Comparison of ENCODE assay signal across 35 mouse cellular contexts in genomic region chr2:152878239-152878638, GRCm38 (mm10). TPM values are rescaled to one million over a fixed set of nuclear protein-coding genes. Genes with fewer than 3 reads are reported as not detected.
DNase-seq lines count a peak whose midpoint lies in the region; ATAC-seq and TF ChIP-seq lines count a peak whose summit lies in the region.
"Had no signal": no experiment of that assay in that cellular context is flagged by ENCODE, and none has a peak within 500 bp of the region (broad histone marks: within the 10 kb centered on the region; RNA-seq: fewer than 3 reads in every experiment).

No protein-coding gene starts in this region.

- H3K27ac ChIP-seq in liver, embryonic 12.5 days = no peak overlapping the region; the same call in 1 of the 2 replicates
- H3K27ac ChIP-seq in liver, embryonic 13.5 days = no peak overlapping the region
- H3K27ac ChIP-seq in kidney, adult 2 months (ENCODE audit: insufficient read depth, low read depth, low read length) = no peak overlapping the region
- H3K27ac ChIP-seq: embryonic facial prominence, embryonic 13.5 days; forebrain, embryonic 12.5 days; forebrain, embryonic 15.5 days; heart, adult 2 months; heart, embryonic 10.5 days; heart, embryonic 13.5 days; hindbrain, embryonic 14.5 days; hindbrain, postnatal 0 days had no signal

- 77% methylated on average over 3 of the region's 3 CpGs for WGBS in liver, embryonic 12.5 days (ENCODE audit: insufficient replicate concordance)
- 76% methylated on average over 3 of the region's 3 CpGs for WGBS in liver, embryonic 13.5 days (ENCODE audit: insufficient replicate concordance)
- WGBS in kidney, adult 2 months = 95% methylated on average over 3 of the region's 3 CpGs

- H3K9ac ChIP-seq in liver, embryonic 12.5 days = no peak overlapping the region
- no peak overlapping the region for H3K9ac ChIP-seq in liver, embryonic 13.5 days
- H3K9ac ChIP-seq: embryonic facial prominence, embryonic 13.5 days; forebrain, embryonic 12.5 days; forebrain, embryonic 15.5 days; heart, embryonic 13.5 days; hindbrain, embryonic 14.5 days had no signal

- no peaks in the 10 kb centered on the region for H3K9me3 ChIP-seq in liver, embryonic 12.5 days (replicated peaks)
- H3K9me3 ChIP-seq in liver, embryonic 13.5 days (replicated peaks) = no peaks in the 10 kb centered on the region
- H3K9me3 ChIP-seq: embryonic facial prominence, embryonic 13.5 days; forebrain, embryonic 12.5 days; forebrain, embryonic 15.5 days; G1E; heart, embryonic 10.5 days; heart, embryonic 13.5 days had no signal

- DNase-seq in embryo, embryonic 10.5 days (ENCODE audit: low spot score) = peak; percentile 15
- DNase-seq in embryo, embryonic 9.5 days (ENCODE audit: extremely low spot score) = no peak
- DNase-seq in liver = no peak
- no peak for DNase-seq in liver, embryonic 13.5 days
- no peak for DNase-seq in layer of hippocampus, postnatal 25 days (ENCODE audit: extremely low spot score in 1 of 2, low spot score in 1 of 2)
- DNase-seq in kidney, adult 2 months = no peak
- DNase-seq: adrenal gland, adult 8-10 months; adrenal gland, postnatal 25 days; cerebellum, adult 11 months; cerebellum, adult 2 months; cerebellum, adult 9-11 months; cerebellum, postnatal 25 days; embryo, embryonic 11 days; gastrocnemius, postnatal 36 days; heart, adult 2 months; heart, postnatal 14 days; heart, postnatal 4 days had no signal

- no peak overlapping the region for H3K4me3 ChIP-seq in liver, embryonic 12.5 days
- no peak overlapping the region for H3K4me3 ChIP-seq in liver, embryonic 13.5 days (replicated peaks)
- no peak overlapping the region for H3K4me3 ChIP-seq in kidney, adult 2 months (ENCODE audit: insufficient read depth, low read depth, low read length)
- H3K4me3 ChIP-seq: embryonic facial prominence, embryonic 13.5 days; erythroblast, embryonic 14.5 days; forebrain, embryonic 12.5 days; forebrain, embryonic 15.5 days; heart, adult 2 months; heart, embryonic 10.5 days; heart, embryonic 13.5 days had no signal

- H3K4me2 ChIP-seq in liver, embryonic 12.5 days = no peak overlapping the region
- H3K4me2 ChIP-seq in liver, embryonic 13.5 days = no peak overlapping the region
- H3K4me2 ChIP-seq: embryonic facial prominence, embryonic 13.5 days; forebrain, embryonic 12.5 days; forebrain, embryonic 15.5 days; heart, embryonic 13.5 days; hindbrain, embryonic 14.5 days had no signal

- no peaks in the 10 kb centered on the region for H3K27me3 ChIP-seq in liver, embryonic 12.5 days (replicated peaks)
- no peaks in the 10 kb centered on the region for H3K27me3 ChIP-seq in liver, embryonic 13.5 days
- no peaks in the 10 kb centered on the region for H3K27me3 ChIP-seq in kidney, adult 2 months (replicated peaks; ENCODE audit: control insufficient read depth, insufficient read depth, low read length)
- H3K27me3 ChIP-seq: CH12.LX; embryonic facial prominence, embryonic 13.5 days; forebrain, embryonic 12.5 days; forebrain, embryonic 15.5 days; heart, embryonic 13.5 days had no signal

- peak; percentile 65; the same call in 1 of the 2 replicates for ATAC-seq in liver, embryonic 12.5 days
- ATAC-seq in liver, embryonic 13.5 days (ENCODE audit: low read depth) = 0 out of 2 replicates have a peak, but pooled peaks have one; percentile 70
- peak; percentile 73 for ATAC-seq in megakaryocyte-erythroid progenitor cell, adult 5-6 weeks (replicated peaks; ENCODE audit: low FRiP score, low TSS enrichment, poor library complexity, severe bottlenecking)
- ATAC-seq: activated CD4-positive, CD25-positive, alpha-beta regulatory T cell, adult 4 months; forebrain, embryonic 15.5 days; hindbrain, postnatal 0 days; inflammation-experienced regulatory T-cells, adult 6 months had no signal

- H3K36me3 ChIP-seq in liver, embryonic 12.5 days = peaks cover 98% of the 10 kb centered on the region
- H3K36me3 ChIP-seq in liver, embryonic 13.5 days = peaks cover 94% of the 10 kb centered on the region
- no peaks in the 10 kb centered on the region for H3K36me3 ChIP-seq in kidney, adult 2 months (ENCODE audit: control insufficient read depth, insufficient read depth, low read length)

- no peak for TF ChIP-seq CTCF in kidney, adult 2 months (conservative IDR thresholded peaks at IDR 0.05; ENCODE audit: insufficient read depth, insufficient read length, low read depth, low read length)

- no peak for TF ChIP-seq POLR2A in kidney, adult 2 months (IDR thresholded peaks at IDR 0.05; ENCODE audit: low read depth, low read length)

- H3K4me1 ChIP-seq in liver, embryonic 12.5 days = peaks cover 10% of the 10 kb centered on the region; the same call in 1 of the 2 replicates
- H3K4me1 ChIP-seq in liver, embryonic 13.5 days (replicated peaks) = peaks cover 8% of the 10 kb centered on the region
- H3K4me1 ChIP-seq in kidney, adult 2 months (ENCODE audit: control insufficient read depth, insufficient read depth, low read length) = no peaks in the 10 kb centered on the region
- H3K4me1 ChIP-seq: embryonic facial prominence, embryonic 13.5 days; forebrain, embryonic 12.5 days; forebrain, embryonic 15.5 days; heart, embryonic 10.5 days; heart, embryonic 13.5 days had no signal

RNA-seq across cellular contexts. Expression of gene Tpx2, which starts 30.5 kb away (rescaled TPM):
- polyA plus RNA-seq in liver, embryonic 12.5 days (2016; fragmentation: Nextera tagmentation; extraction: Ambion mirVana) = 88.0 and 89.9 TPM in 2 replicates
- polyA plus RNA-seq in liver, embryonic 13.5 days (2015; fragmentation: Nextera tagmentation; extraction: Ambion mirVana) = 59.8 and 79.4 TPM in 2 replicates
- total RNA-seq in megakaryocyte-erythroid progenitor cell, adult 5-6 weeks (2014; fragmentation: Nextera tagmentation) = 51.9 and 52.3 TPM in 2 replicates
- total RNA-seq in megakaryocyte-erythroid progenitor cell, adult 5-6 weeks (2017) = 79.0 and 103 TPM in 2 replicates
- 1 to 10 TPM; 1.5 to 2.6 TPM for total RNA-seq in layer of hippocampus, postnatal 25 days (2021)
- polyA plus RNA-seq in kidney, adult 2 months (2012; rRNA removed) = 0.22 and 0.39 TPM in 2 replicates

RNA-seq across cellular contexts. Expression of gene Mylk2, which starts 32.9 kb away (rescaled TPM):
- polyA plus RNA-seq in liver, embryonic 12.5 days (2016; fragmentation: Nextera tagmentation; extraction: Ambion mirVana) = not detected in 2 replicates
- polyA plus RNA-seq in liver, embryonic 13.5 days (2015; fragmentation: Nextera tagmentation; extraction: Ambion mirVana) = not detected in 2 replicates
- total RNA-seq in megakaryocyte-erythroid progenitor cell, adult 5-6 weeks (2014; fragmentation: Nextera tagmentation) = not detected in 2 replicates
- not detected in 2 replicates for total RNA-seq in megakaryocyte-erythroid progenitor cell, adult 5-6 weeks (2017)
- total RNA-seq in layer of hippocampus, postnatal 25 days (2021) = not detected
- 0.07 and 1.1 TPM in 2 replicates for polyA plus RNA-seq in kidney, adult 2 months (2012; rRNA removed)
- total RNA-seq: adrenal gland, postnatal 25 days; common myeloid progenitor, adult 5-6 weeks; granulocyte monocyte progenitor cell, adult 5-6 weeks had no signal
- polyA plus RNA-seq: activated CD4-positive, CD25-positive, alpha-beta regulatory T cell, adult 4 months; brain, embryonic 14.5 days; cerebellum, adult 2 months; embryonic facial prominence, embryonic 13.5 days; erythroblast, embryonic 14.5 days; forebrain, embryonic 12.5 days; forebrain, embryonic 15.5 days; G1E; hindbrain, embryonic 11.5 days; hindbrain, embryonic 14.5 days; inflammation-experienced regulatory T-cells, adult 6 months had no signal

RNA-seq across cellular contexts. Expression of gene Bcl2l1, which starts 46.7 kb away (rescaled TPM):
- polyA plus RNA-seq in liver, embryonic 12.5 days (2016; fragmentation: Nextera tagmentation; extraction: Ambion mirVana) = 127 and 137 TPM in 2 replicates
- 148 and 164 TPM in 2 replicates for polyA plus RNA-seq in liver, embryonic 13.5 days (2015; fragmentation: Nextera tagmentation; extraction: Ambion mirVana)
- total RNA-seq in megakaryocyte-erythroid progenitor cell, adult 5-6 weeks (2014; fragmentation: Nextera tagmentation) = 5.7 and 6.7 TPM in 2 replicates
- total RNA-seq in megakaryocyte-erythroid progenitor cell, adult 5-6 weeks (2017) = 3.7 and 11.8 TPM in 2 replicates
- 100 to 1,000 TPM; 121 to 144 TPM for total RNA-seq in layer of hippocampus, postnatal 25 days (2021)
- polyA plus RNA-seq in kidney, adult 2 months (2012; rRNA removed) = 126 and 129 TPM in 2 replicates

RNA-seq across cellular contexts. Expression of gene Foxs1, which starts 54.8 kb away (rescaled TPM):
- polyA plus RNA-seq in liver, embryonic 12.5 days (2016; fragmentation: Nextera tagmentation; extraction: Ambion mirVana) = 0.13 TPM in 1 of 2 replicates, not detected in the other
- polyA plus RNA-seq in liver, embryonic 13.5 days (2015; fragmentation: Nextera tagmentation; extraction: Ambion mirVana) = 0.16 and 0.20 TPM in 2 replicates
- not detected in 2 replicates for total RNA-seq in megakaryocyte-erythroid progenitor cell, adult 5-6 weeks (2014; fragmentation: Nextera tagmentation)
- total RNA-seq in megakaryocyte-erythroid progenitor cell, adult 5-6 weeks (2017) = not detected in 2 replicates
- total RNA-seq in layer of hippocampus, postnatal 25 days (2021) = 1 to 10 TPM in 1 of 2 experiments, under 1 TPM in 1; 0.56 to 1.0 TPM
- 6.4 and 7.3 TPM in 2 replicates for polyA plus RNA-seq in kidney, adult 2 months (2012; rRNA removed)
- total RNA-seq: common myeloid progenitor, adult 5-6 weeks; G1E; granulocyte monocyte progenitor cell, adult 5-6 weeks had no signal
- polyA plus RNA-seq: activated CD4-positive, CD25-positive, alpha-beta regulatory T cell, adult 4 months; erythroblast, embryonic 14.5 days; G1E; inflammation-experienced regulatory T-cells, adult 6 months had no signal

Comparison
In these comparisons a context has a peak if more than half of its experiments do, and no peak if none do; other contexts are left out.
1. RNA of gene Tpx2, which starts 30.5 kb away (polyA plus RNA-seq): 88.0 to 89.9 TPM in liver, embryonic 12.5 days and 59.8 to 79.4 TPM in liver, embryonic 13.5 days; 0.22 to 0.39 TPM in kidney, adult 2 months; every median in the first group is over 10 times any median in the second.
2. Peak in every context shown above with its lines, with median percentiles within 50 percentile points of each other: ATAC-seq.